Mouse (Mus musculus): ENCODE data around the gene Ptchd1.

The Ptchd1 gene

DNA sequence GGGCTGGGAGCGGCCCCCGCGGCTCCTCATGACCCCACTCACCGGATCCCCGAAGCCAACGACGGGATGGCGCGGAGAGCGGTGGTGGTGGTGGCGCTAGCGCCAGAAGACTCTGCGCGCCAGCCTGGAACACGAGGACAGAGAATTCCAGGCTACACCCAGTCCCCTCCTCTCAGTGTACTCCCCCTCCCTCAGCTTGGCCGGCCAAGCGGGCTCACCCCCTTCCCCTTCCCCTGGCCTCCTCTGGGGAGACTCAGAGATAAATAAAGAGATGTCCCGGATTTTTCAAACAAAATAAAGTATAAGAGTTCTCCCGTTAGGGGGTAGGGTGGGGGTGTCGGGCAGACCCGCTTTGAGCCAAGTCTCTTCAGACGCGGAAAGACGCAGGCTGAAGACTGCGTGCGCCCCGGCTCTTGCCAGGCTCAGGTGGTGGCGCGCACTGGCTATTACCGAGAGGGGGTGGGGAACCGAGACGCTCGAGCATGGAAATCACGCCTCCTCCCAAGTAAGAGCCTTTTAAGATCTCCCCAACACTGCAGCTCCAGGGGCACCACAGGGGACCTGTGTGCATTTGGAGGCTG lies at the start of gene Ptchd1:
Gene Ptchd1 (minus strand): TSS at position 114 of the 581 bp plus-strand sequence.
- DNase-seq (ENCODE audit: low read depth, low spot score) = no peak

DNA sequence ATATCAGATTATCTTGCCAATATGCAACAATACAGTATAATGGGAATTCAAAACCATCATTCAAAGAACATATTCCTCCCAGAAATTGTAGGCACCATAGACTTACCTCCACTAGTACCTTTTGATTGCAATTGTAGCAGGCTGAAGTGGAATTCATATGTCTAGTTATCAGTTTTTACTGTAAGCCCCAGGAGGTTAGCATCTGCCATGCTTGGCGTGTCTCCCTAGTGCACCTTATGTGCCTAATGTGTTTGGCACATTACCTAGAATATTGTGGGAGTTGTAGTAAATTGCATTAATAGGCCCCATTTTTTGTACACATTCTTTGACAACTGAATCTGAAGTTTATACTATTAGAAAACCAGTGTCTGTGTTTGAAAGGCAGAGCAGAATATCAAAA lies 34.4 kb upstream of the Ptchd1 start:
- no peak for DNase-seq (ENCODE audit: low read depth, low spot score)

DNA sequence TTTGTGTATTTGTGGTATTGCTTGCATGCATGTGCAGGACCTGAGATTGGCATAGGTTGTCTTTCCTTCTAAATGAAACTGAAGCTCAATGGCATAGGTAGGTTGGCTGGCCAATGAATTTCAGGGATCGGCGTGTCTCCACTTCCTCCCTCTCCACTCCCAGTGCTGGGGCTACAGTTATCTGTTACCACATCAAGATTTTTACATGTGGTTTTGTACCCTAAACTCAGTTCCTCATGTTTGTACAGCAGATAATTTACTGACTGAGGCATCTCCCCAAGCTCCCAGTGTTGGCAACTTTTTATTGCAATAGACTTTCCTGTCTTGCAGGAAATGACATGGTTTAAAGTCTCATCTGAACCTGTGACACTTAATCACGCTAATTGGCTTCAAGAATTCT lies 22.4 kb upstream of the Ptchd1 start:
- no peak for DNase-seq (ENCODE audit: low read depth, low spot score)

DNA sequence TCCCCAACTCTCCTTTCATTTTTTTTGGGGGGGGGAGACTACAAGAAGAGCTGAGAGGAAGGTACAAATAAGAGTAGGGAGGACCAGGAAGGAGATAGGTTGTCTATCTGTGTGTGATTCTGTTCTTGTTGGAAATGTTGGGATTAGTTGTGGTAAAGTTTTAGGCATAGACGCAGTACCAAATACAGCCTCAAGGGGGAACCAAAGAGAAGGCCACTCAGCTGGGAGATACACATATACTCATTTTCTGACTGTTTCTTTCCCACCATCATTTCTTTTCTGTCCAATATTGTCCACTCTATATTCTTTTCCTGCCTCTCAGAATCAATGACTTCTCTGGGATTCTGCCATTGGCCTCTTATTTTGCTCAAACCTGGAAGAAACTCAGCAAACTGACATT lies 20.4 kb upstream of the Ptchd1 start:
- DNase-seq (ENCODE audit: low read depth, low spot score) = no peak

DNA sequence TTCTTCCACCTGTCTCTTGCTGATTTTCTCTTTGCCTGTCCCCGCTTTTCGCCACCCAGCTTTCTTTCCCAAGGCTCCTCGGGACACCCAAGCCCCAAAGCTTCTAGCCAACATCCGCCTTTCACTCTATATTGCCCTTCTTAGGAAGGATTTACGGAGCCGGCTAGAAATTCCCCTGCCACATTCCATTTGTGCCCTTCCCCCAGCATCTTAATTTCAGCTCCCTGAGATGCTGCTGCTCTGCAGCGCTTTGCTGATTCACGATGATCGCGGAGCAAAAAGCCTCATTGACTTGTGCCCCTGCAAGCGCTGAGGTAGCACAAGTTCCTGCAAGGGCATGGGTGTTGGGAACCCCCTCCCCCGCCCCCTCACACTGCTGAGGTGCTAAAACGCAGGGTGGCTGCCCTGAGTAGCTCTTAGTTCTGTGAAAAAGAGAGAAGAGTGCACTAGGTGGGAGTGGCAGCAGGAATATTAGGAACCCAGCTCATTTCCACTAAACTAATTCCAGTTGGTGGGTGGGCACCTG lies 2.1 kb upstream of the Ptchd1 start:
- DNase-seq (ENCODE audit: low read depth, low spot score) = no peak

DNA sequence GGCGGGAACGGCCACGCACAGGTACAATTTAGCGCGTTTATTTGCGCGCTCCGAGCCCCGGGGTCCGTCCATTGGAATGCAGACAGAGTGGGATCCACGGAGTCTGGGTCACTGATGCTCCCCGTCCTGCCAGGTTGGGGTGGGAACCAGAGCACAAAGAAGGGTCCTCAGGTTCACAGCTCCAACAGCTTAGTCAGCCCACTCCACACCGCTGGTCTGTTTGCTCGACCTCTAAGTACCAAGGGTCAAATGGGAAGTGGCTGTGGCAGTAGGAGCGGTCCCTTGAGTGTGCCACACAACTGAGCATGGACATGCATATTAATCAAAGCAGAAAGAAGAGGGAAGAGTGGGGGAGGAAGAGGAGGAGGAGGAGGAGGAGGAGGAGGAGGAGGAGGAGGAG lies 1.3 kb upstream of the Ptchd1 start:
- DNase-seq (ENCODE audit: low read depth, low spot score) = no peak

DNA sequence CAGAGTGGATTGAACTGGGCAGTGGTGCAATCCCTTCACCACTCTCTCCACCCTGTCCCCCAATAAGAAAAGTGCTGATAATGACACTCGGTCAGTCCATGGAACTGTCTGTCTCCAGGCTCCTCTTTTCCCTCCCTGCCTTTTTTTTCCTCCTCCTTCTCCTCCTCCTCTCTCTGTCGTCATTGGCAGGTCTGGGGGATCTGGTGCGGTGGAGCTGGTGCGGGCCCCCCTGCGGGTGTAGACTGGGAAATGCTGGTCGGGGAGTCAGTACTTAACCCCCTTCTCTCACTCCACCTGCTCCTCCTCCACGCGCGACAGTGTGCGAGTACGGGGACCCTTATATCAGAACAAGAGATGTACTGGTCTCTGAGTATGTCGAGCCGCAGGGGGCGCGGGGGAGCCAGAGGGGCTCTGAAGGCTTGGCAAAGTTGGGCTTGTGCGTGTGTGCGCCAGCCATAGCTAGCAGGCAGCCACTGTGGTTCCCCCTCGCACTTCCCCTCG lies 777 bp upstream of the Ptchd1 start, which contains the start of gene Gm15155:
Gene Gm15155 (plus strand): TSS at position 401 of the 501 bp plus-strand sequence.
- DNase-seq (ENCODE audit: low read depth, low spot score) = no peak

DNA sequence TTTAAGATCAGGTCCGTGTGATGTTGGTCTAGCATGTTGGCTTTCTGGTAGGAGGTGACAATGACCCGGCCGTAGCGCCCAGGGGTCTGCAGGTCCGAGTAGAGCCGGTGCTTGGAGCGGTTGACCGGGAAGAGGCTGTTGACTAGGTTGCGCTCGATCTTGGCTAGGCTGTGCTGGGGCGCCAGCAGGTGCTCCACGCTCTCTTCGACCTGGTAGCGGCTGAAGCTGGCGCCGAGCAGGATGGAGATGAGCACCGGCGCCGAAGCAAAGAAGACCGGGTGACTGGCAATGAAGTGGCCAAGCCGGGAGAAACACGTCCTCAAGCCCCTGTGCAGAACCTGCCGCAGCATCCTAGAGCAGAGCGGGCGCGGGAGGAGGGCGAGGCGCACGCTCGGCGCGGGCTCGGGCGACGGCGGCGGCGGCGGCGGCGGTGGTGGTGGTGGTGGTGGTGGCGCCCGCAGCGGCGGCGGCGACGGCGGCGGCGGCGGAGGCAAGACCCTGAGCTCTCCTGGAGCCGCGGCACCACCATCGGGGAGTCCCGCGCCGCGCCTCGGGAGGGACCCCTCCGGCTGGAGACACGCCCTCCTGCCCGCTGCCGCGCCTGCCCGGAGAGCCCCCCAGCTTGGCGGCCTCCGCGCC lies 534 bp downstream of the Ptchd1 start:
- no peak for DNase-seq (ENCODE audit: low read depth, low spot score)

DNA sequence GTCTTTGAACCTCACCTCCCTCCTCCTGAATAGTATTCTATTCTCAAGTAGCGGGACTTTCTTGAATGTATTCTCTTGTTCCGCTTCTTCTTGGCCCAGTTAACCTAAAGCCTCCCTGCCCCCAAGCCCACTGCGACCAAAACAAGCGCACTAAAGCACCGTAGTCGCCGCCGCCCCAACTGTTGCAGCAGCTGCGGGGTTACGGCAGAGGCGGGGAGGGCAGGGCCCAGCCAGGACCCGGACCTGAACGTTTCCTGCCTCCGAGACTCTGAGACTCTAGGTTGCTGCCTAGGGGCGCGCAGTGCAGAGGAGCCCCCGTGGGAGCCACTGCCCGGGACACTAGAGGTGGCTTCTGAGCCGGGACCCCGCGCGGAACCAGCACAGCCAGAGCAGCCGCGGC lies 1.1 kb downstream of the Ptchd1 start:
- DNase-seq (ENCODE audit: low read depth, low spot score) = no peak

DNA sequence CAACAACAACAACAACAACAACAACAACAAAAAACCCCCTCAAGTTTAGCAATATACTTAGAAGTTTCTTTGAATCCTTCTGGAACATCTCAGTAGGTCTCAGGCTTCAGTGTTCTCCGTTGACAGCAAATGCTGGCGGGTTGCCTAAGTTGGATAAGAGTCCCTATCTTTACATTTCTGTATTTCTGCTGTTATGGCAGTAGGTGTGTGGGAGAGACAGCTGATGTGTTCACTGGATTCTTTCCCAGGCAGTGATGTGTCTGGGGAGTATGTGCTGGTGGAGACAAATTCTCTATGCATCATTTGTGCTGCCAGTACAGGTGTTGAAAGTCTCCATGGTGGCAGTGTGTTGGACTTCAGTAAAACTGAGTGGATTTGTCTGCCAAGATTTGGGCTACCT lies 22.4 kb downstream of the Ptchd1 start:
- DNase-seq (ENCODE audit: low read depth, low spot score) = no peak

DNA sequence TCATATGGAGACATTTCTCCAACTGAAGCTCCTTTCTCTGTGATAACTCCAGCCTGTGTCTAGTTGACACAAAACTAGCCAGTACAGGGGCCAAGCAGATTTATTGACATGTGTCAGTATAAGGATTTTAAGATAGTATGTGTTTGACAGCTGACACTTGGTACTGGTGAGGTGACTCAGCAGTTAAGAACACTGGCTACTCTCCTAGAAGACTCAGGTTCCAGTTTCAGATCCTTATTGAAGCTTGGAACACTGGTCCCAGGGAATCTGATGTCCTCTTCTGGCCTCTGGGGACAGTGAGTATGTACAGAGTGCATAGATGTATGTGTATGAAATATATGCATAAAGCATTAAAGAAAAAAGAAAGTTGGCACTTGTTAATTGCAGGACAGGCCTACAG lies 27.2 kb downstream of the Ptchd1 start:
- no peak for DNase-seq (ENCODE audit: low read depth, low spot score)

DNA sequence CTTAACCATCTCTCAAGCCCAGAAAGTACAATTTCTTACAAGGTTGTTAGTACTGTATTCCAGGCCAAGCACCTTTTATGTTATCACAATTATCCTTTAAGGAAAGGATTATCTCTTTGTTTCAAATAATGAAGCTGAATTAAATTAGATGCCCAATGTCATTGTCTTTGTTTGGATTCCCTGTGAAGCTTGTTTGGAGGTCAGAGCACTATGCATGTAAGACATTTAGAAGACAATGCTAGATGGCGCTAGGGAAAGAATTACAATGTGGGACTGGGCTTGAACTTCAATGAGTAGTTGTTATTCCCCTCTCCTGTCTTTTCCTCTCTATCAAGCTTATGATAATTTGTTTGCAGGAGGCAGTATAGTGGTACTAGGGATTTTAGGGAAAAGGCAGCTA lies 28.9 kb downstream of the Ptchd1 start:
- DNase-seq (ENCODE audit: low read depth, low spot score) = no peak

DNA sequence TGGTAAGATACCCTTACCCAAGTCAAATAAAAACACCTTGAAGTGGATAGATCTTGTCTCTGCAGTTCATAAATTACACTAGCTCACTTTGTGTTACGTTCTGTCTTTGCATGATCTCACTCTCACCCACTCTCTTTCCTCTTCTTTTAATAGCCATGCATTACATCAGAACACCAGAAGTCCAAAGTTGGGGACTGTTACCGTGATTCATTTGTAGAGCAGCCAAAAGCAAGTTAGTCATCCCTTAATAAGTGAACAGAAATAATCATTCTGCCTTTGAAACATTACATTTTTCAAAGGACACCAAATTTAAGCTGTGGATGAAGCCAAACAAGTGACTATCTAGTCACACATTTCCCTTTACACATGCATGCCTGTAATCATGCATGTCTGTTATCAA lies 31.1 kb downstream of the Ptchd1 start:
- DNase-seq (ENCODE audit: low read depth, low spot score) = no peak

DNA sequence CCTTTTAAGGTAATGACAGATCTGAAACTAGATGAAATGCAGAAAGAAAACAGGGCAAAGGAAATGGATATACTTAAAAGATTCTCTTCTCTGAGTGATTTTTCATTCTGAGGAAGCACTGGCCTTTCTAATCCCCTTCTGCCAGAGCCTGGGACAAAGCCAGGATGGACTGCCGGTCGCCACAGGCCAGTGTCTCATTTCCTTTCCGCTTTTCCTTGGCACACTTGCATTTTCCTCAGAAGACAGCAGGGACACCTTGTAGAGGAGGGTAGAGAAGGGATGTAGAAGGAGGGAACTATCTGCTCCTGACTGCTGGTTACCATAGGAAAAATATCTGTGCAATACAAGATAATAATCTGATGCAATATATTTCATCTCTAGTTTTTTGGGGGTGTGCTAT lies 32.1 kb downstream of the Ptchd1 start:
- no peak for DNase-seq (ENCODE audit: low read depth, low spot score)

DNA sequence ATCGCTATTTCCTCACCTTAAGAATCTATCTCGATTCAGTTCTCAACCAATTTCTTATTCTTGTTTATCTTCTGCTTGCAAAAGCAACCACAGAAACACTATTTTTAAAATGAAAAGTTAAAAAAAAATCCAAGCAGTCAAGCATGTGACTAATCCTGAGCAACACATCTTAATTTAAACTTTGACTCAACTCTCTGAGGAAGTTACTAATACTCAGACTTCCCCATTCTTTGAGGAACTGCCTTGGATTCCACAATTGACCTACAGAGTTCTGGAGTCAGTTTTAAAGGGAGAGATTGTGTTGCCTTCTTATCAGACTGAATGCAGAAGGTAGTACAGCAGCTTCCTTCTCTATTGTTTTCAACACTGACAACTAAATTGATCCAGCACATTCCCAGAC lies 39.0 kb downstream of the Ptchd1 start:
- peak; percentile 1 for DNase-seq (ENCODE audit: low read depth, low spot score)

DNA sequence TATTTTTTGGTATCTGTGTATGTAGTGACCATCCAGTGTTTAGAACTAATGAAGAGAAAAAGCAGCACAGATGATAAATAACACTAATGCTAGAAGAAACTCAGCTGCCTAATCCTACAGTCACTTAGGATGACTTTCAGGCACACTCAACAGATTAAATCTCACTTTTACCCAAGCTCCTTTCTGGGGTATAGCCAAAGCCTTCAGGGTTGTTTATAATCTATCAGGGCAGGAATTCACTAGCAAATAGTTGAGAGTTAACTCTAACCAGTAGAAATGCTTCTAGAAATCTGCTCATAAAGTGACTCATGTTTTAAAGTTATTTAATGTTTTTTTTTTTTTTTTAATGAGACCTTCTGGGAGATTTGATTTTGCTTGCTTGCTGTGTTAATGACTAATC lies 43.8 kb downstream of the Ptchd1 start:
- no peak for DNase-seq (ENCODE audit: low read depth, low spot score)

DNA sequence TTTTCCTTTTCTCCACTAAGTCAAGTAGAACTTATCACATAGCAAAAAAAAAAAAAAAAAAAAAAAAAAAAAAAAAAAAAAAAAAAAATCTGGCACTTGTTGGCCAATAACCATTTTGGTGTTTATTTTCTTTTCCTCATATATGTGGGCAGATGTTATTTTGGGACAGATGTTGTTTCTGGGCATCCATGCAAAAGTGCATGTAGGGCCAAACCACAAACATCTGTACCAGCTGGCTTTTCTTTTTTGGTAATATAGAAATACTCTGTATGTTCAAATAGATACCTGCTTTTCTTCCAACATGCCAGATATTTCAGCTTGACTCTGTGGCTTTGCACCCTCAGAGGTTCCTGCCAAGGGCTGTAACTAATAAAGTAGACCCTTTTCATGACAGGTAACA lies 51.2 kb downstream of the Ptchd1 start:
- no peak for DNase-seq (ENCODE audit: low read depth, low spot score)

DNA sequence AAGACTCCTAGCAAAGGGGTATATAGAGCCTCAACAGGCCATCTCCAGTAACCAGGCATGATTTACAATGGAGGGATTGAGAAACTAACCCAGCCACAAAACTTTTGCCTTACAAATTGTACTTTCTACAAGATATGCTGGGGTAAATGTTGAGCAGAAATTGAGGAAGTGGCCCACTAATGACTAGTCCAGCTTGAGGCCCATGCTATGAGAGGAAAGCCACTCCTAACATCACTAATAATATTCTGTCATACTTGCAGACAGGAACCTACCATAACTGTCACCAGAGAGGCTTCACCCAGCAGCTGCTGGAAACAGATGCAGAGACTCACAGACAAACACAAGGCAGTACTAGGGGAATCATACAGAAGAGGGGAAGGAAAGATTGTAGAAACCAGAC lies 79.8 kb downstream of the Ptchd1 start:
- DNase-seq (ENCODE audit: low read depth, low spot score) = no peak

All from skeletal muscle tissue, adult 2 months (tissue).